Mouse (Mus musculus) embryonic facial prominence, embryonic 12.5 days (tissue): Measurements from ENCODE around the gene Ywhae. TPM values are rescaled to one million over a fixed set of nuclear protein-coding genes. Genes with fewer than 3 reads are reported as not detected.
"Not testable (repeated sequence)": the region's sequence is repeated elsewhere in the genome, so short reads cannot be mapped to it uniquely, and the experiment has no call there.

ENCODE experiments used
- ATAC-seq: fragments of 200-750 bp; cut with Nextera tagmentation; 2 replicates; pipeline ENCODE4 v1.8.0; 2017; ENCODE audit not compliant: insufficient number of reproducible peaks, insufficient read depth, low FRiP score, low TSS enrichment
- H3K27ac ChIP-seq: fragments of 300-500 bp; sonication (generic); 2 replicates; pipeline ENCODE4 v1.5.1; 2016; ENCODE audit warnings: mild to moderate bottlenecking
- H3K27me3 ChIP-seq: fragments of 300-500 bp; sonication (generic); 2 replicates; pipeline ENCODE4 v1.6.1; 2016; ENCODE audit warnings: mild to moderate bottlenecking, moderate library complexity
- H3K36me3 ChIP-seq: fragments of 300-500 bp; sonication (generic); 2 replicates; pipeline ENCODE4 v1.6.1; 2016; ENCODE audit warnings: mild to moderate bottlenecking
- H3K4me1 ChIP-seq: fragments of 300-500 bp; sonication (generic); 2 replicates; pipeline ENCODE4 v1.6.1; 2016
- H3K4me2 ChIP-seq: fragments of 300-500 bp; sonication (generic); replicated peaks from 2 replicates; pipeline ENCODE4 v1.6.1; 2016; ENCODE audit warnings: mild to moderate bottlenecking, moderate library complexity
- H3K4me3 ChIP-seq: fragments of 300-500 bp; sonication (generic); 2 replicates; pipeline ENCODE4 v1.5.1; 2016; ENCODE audit warnings: mild to moderate bottlenecking
- H3K9ac ChIP-seq: fragments of 300-500 bp; sonication (generic); 2 replicates; pipeline ENCODE4 v1.6.1; 2016; ENCODE audit warnings: mild to moderate bottlenecking, moderate library complexity
- H3K9me3 ChIP-seq: fragments of 300-500 bp; sonication (generic); 2 replicates; pipeline ENCODE4 v1.6.1; 2016; ENCODE audit warnings: mild to moderate bottlenecking, moderate library complexity
- WGBS: fragments of 180-500 bp; shearing (Covaris S2); methylation state at CpG from one replicate; pipeline ENCODE4 v1.1.7; 2016; 5-methylcytosine and 5-hydroxymethylcytosine counted together
- polyA plus RNA-seq: library from polyadenylated mRNA; unstranded; fragments of >200 nt; fragmentation: Nextera tagmentation; extraction: Ambion mirVana; gene quantifications from 2 replicates; pipeline ENCODE4 v1.2.1, GENCODE M21; 2016

Gene Ywhae
- polyA plus RNA-seq, 1 experiment from 2014 or later, result 1,107 TPM

- H3K36me3 ChIP-seq, result no peaks in the 10 kb centered on the region
- no peak overlapping the region for H3K4me2 ChIP-seq
- WGBS, result 80% methylated on average over 1 of the region's 1 CpGs
- H3K9me3 ChIP-seq, result no peaks in the 10 kb centered on the region
- H3K9ac ChIP-seq, result no peak overlapping the region
- no peak overlapping the region for H3K27ac ChIP-seq
- no peaks in the 10 kb centered on the region for H3K4me1 ChIP-seq
- ATAC-seq, result no peak
- no peaks in the 10 kb centered on the region for H3K27me3 ChIP-seq
- no peak overlapping the region for H3K4me3 ChIP-seq
Observed at GRCm38 (mm10) chr11:75713949-75714348, 18.7 kb upstream of the Ywhae start.

GRCm38 (mm10) chr11:75715556-75715955 is 17.1 kb upstream of the Ywhae start:
- no peak overlapping the region for H3K4me2 ChIP-seq
- no peaks in the 10 kb centered on the region for H3K27me3 ChIP-seq
- H3K36me3 ChIP-seq, result no peaks in the 10 kb centered on the region
- H3K9me3 ChIP-seq, result no peaks in the 10 kb centered on the region
- WGBS, result 19% methylated on average over 12 of the region's 12 CpGs
- ATAC-seq, result no peak
- H3K4me3 ChIP-seq, result no peak overlapping the region
- H3K4me1 ChIP-seq, result no peaks in the 10 kb centered on the region
- no peak overlapping the region for H3K9ac ChIP-seq
- H3K27ac ChIP-seq, result no peak overlapping the region

GRCm38 (mm10) chr11:75716661-75717325 is 15.9 kb upstream of the Ywhae start:
- Histone ChIP-seq H3K4me2 (no peak overlapping the region), H3K27ac (no peak overlapping the region), H3K4me1 (no peaks in the 10 kb centered on the region), H3K4me3 (no peak overlapping the region), H3K9ac (no peak overlapping the region), H3K9me3 (0 out of 2 replicates have a peak, but pooled peaks cover 4% of the 10 kb centered on the region), H3K36me3 (no peaks in the 10 kb centered on the region), H3K27me3 (no peaks in the 10 kb centered on the region)
- no peak for ATAC-seq
- WGBS, result 85% methylated on average over 8 of the region's 8 CpGs

GRCm38 (mm10) chr11:75722339-75722738 is 10.3 kb upstream of the Ywhae start:
- no peak overlapping the region for H3K4me2 ChIP-seq
- 0 out of 2 replicates have a peak, but pooled peaks cover 4% of the 10 kb centered on the region for H3K9me3 ChIP-seq
- 52% methylated on average over 4 of the region's 4 CpGs for WGBS
- no peak overlapping the region for H3K27ac ChIP-seq
- no peaks in the 10 kb centered on the region for H3K27me3 ChIP-seq
- no peak overlapping the region for H3K4me3 ChIP-seq
- no peaks in the 10 kb centered on the region for H3K4me1 ChIP-seq
- no peaks in the 10 kb centered on the region for H3K36me3 ChIP-seq
- H3K9ac ChIP-seq, result no peak overlapping the region
- ATAC-seq, result no peak

- H3K9me3 ChIP-seq, result no peaks in the 10 kb centered on the region
- ATAC-seq, result no peak
- H3K27ac ChIP-seq, result no peak overlapping the region
- H3K27me3 ChIP-seq, result no peaks in the 10 kb centered on the region
- no peaks in the 10 kb centered on the region; the same call in 1 of the 2 replicates for H3K4me1 ChIP-seq
- no peaks in the 10 kb centered on the region for H3K36me3 ChIP-seq
- H3K4me3 ChIP-seq, result no peak overlapping the region
- H3K4me2 ChIP-seq, result no peak overlapping the region
- no peak overlapping the region for H3K9ac ChIP-seq
- WGBS, result 67% methylated on average over 2 of the region's 2 CpGs
Observed at GRCm38 (mm10) chr11:75727168-75727567, 5.5 kb upstream of the Ywhae start.

GRCm38 (mm10) chr11:75727659-75728058 is 5.0 kb upstream of the Ywhae start:
- H3K4me2 ChIP-seq, H3K9ac ChIP-seq, H3K27ac ChIP-seq, H3K4me3 ChIP-seq, H3K9me3 ChIP-seq, H3K4me1 ChIP-seq, H3K36me3 ChIP-seq, ATAC-seq, H3K27me3 ChIP-seq: not testable (repeated sequence)
- WGBS, result 92% methylated on average over 6 of the region's 6 CpGs

GRCm38 (mm10) chr11:75733227-75733940 is 715 bp downstream of the Ywhae start:
- peak overlapping the region; percentile 98 for H3K27ac ChIP-seq
- peaks cover 27% of the 10 kb centered on the region for H3K4me1 ChIP-seq
- H3K4me3 ChIP-seq, result peak overlapping the region; percentile 93
- H3K9ac ChIP-seq, result peak overlapping the region; percentile 96
- no peaks in the 10 kb centered on the region for H3K27me3 ChIP-seq
- peak; percentile 61 for ATAC-seq
- 1% methylated on average over 48 of the region's 52 CpGs for WGBS
- H3K36me3 ChIP-seq, result peaks cover 7% of the 10 kb centered on the region; the same call in 1 of the 2 replicates
- peak overlapping the region; percentile 63 for H3K4me2 ChIP-seq
- H3K9me3 ChIP-seq, result no peaks in the 10 kb centered on the region

- Histone ChIP-seq H3K36me3 (peaks cover 17% of the 10 kb centered on the region), H3K9ac (no peak overlapping the region), H3K4me1 (peaks cover 39% of the 10 kb centered on the region), H3K27ac (no peak overlapping the region), H3K4me2 (peak overlapping the region; percentile 63), H3K9me3 (no peaks in the 10 kb centered on the region), H3K27me3 (no peaks in the 10 kb centered on the region), H3K4me3 (peak overlapping the region; percentile 93; the same call in 1 of the 2 replicates)
- WGBS, result 85% methylated on average over 5 of the region's 5 CpGs
- no peak for ATAC-seq
Observed at GRCm38 (mm10) chr11:75735462-75736252, 3.0 kb downstream of the Ywhae start.

GRCm38 (mm10) chr11:75736978-75737377 is 4.3 kb downstream of the Ywhae start:
- WGBS, result 67% methylated on average over 3 of the region's 3 CpGs
- no peak overlapping the region for H3K9ac ChIP-seq
- H3K4me2 ChIP-seq, result no peak overlapping the region; the same call in 1 of the 2 replicates
- H3K36me3 ChIP-seq, result peaks cover 17% of the 10 kb centered on the region
- H3K4me3 ChIP-seq, result 0 out of 2 replicates have a peak overlapping the region, but pooled peaks have one; percentile 9
- no peaks in the 10 kb centered on the region for H3K27me3 ChIP-seq
- no peak overlapping the region for H3K27ac ChIP-seq
- no peak for ATAC-seq
- peaks cover 50% of the 10 kb centered on the region for H3K4me1 ChIP-seq
- no peaks in the 10 kb centered on the region for H3K9me3 ChIP-seq

GRCm38 (mm10) chr11:75737806-75738476 is 5.3 kb downstream of the Ywhae start:
- Histone ChIP-seq H3K36me3 (peaks cover 23% of the 10 kb centered on the region), H3K9ac (no peak overlapping the region), H3K27ac (no peak overlapping the region), H3K4me1 (peaks cover 50% of the 10 kb centered on the region), H3K9me3 (no peaks in the 10 kb centered on the region), H3K4me2 (no peak overlapping the region), H3K27me3 (no peaks in the 10 kb centered on the region), H3K4me3 (no peak overlapping the region)
- 75% methylated on average over 2 of the region's 2 CpGs for WGBS
- ATAC-seq, result no peak

- no peak overlapping the region for H3K4me3 ChIP-seq
- WGBS, result 92% methylated on average over 7 of the region's 7 CpGs
- no peak for ATAC-seq
- peaks cover 26% of the 10 kb centered on the region for H3K36me3 ChIP-seq
- no peak overlapping the region for H3K4me2 ChIP-seq
- H3K27me3 ChIP-seq, result no peaks in the 10 kb centered on the region
- no peak overlapping the region for H3K27ac ChIP-seq
- peaks cover 50% of the 10 kb centered on the region for H3K4me1 ChIP-seq
- H3K9me3 ChIP-seq, result no peaks in the 10 kb centered on the region
- no peak overlapping the region for H3K9ac ChIP-seq
Observed at GRCm38 (mm10) chr11:75738477-75738821, 5.8 kb downstream of the Ywhae start.
